Mouse (Mus musculus) thymus, postnatal 4 days (tissue): ENCODE results near the gene Esp31.

ENCODE experiments used
- DNase-seq: peaks from one replicate; pipeline ENCODE4 v3.0.0; 2021

Esp31 gene

DNA sequence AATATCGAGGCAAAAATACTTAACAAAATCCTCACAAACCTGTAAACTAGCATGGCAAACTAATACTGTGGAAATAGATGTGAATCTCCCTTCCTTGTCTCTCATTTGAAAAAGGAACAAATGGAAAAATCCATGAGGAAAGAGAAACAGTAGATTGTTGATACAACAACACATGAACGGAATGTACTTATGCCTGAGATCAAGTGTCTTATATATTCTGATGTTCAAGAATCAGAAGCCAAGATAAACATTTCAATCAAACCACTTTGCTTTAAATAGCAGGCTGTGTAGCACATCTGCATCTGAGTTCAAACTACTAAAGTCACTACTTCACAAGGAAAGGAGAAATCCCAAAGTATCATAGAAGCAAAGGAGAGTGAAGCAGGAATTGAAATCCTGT lies at the start of gene Esp31:
Esp31 (plus strand) TSS at position 301 of the 400 bp plus-strand sequence.
- DNase-seq, result no peak
